Mouse (Mus musculus) liver, embryonic 14.5 days (tissue): ENCODE results near the gene Naa30. TPM values are rescaled to one million over a fixed set of nuclear protein-coding genes. Genes with fewer than 3 reads are reported as not detected.

Experiments used
- ATAC-seq: fragments of 200-750 bp; cut with Nextera tagmentation; 2 replicates; pipeline ENCODE4 v1.8.0; 2017; ENCODE audit warnings: moderate number of reproducible peaks, mild to moderate bottlenecking, moderate library complexity; ENCODE audit not compliant: insufficient read depth
- DNase-seq, 3 experiments: peaks; one replicate each; pipeline ENCODE4 v3.0.0-alpha.2; 2012 to 2013; ENCODE audit warnings: low read depth in 3 of 3, low spot score in 3 of 3
- H3K27ac ChIP-seq: fragments of 300-500 bp; sonication (generic); 2 replicates; pipeline ENCODE4 v1.5.1; 2014; ENCODE audit warnings: moderate library complexity, mild to moderate bottlenecking, control low read depth, inconsistent platforms
- H3K27me3 ChIP-seq: fragments of 300-500 bp; sonication (generic); 2 replicates; pipeline ENCODE4 v1.6.1; 2014; ENCODE audit warnings: mild to moderate bottlenecking, low read length, moderate library complexity; ENCODE audit not compliant: control insufficient read depth, insufficient read depth
- H3K36me3 ChIP-seq: fragments of 300-500 bp; sonication (generic); replicated peaks from 2 replicates; pipeline ENCODE4 v1.6.1; 2014; ENCODE audit warnings: low read depth; ENCODE audit not compliant: control insufficient read depth, insufficient read depth
- H3K4me1 ChIP-seq, 2 experiments: fragments of 200-500 bp in 1 of 2; fragments of 300-500 bp in 1 of 2; sonication (generic) in 1 of 2; replicated peaks; 2 replicates each; pipeline ENCODE4 v1.6.1; 2012 to 2014; ENCODE audit warnings: antibody characterized with exemption in 1 of 2, inconsistent platforms in 1 of 2, low read length in 1 of 2; ENCODE audit not compliant: control insufficient read depth in 2 of 2, insufficient read depth in 2 of 2
- H3K4me2 ChIP-seq: fragments of 300-500 bp; sonication (generic); 2 replicates; pipeline ENCODE4 v1.6.1; 2014; ENCODE audit warnings: low read depth, mild to moderate bottlenecking, control low read depth, moderate library complexity
- H3K4me3 ChIP-seq, 2 experiments: fragments of 200-500 bp in 1 of 2; fragments of 300-500 bp in 1 of 2; sonication (generic) in 1 of 2; 2 replicates each; pipeline ENCODE4 v1.5.1; 2012 to 2014; ENCODE audit warnings: low read depth in 2 of 2, low read length in 2 of 2, mild to moderate bottlenecking in 2 of 2, control low read depth in 1 of 2, inconsistent platforms in 1 of 2, moderate library complexity in 1 of 2; ENCODE audit not compliant: insufficient read depth in 1 of 2
- H3K9ac ChIP-seq: fragments of 300-500 bp; sonication (generic); replicated peaks from 2 replicates; pipeline ENCODE4 v1.6.1; 2014; ENCODE audit warnings: mild to moderate bottlenecking, control low read depth, moderate library complexity
- H3K9me3 ChIP-seq: fragments of 300-500 bp; sonication (generic); 2 replicates; pipeline ENCODE4 v1.6.1; 2016; ENCODE audit warnings: low read length, mixed read lengths; ENCODE audit not compliant: control insufficient read depth
- CTCF ChIP-seq: IDR thresholded peaks from 2 replicates; pipeline ENCODE4 v1.5.1; 2016; ENCODE audit warnings: antibody characterized with exemption, low read depth, control low read depth
- EP300 ChIP-seq: IDR thresholded peaks from 2 replicates; pipeline ENCODE4 v1.6.1; 2016; ENCODE audit warnings: antibody characterized with exemption, low read depth
- WGBS: fragments of 180-500 bp; shearing (Covaris S2); extraction: QIAGEN DNeasy Blood & Tissue Kit; methylation state at CpG from one replicate; pipeline ENCODE4 v1.1.7; 2014; ENCODE audit not compliant: insufficient replicate concordance; 5-methylcytosine and 5-hydroxymethylcytosine counted together
- polyA plus RNA-seq, 2 experiments: library from polyadenylated mRNA; depleted of rRNA in 1 of 2; stranded (reverse) in 1 of 2; unstranded in 1 of 2; fragments of >200 nt; fragmentation: Nextera tagmentation in 1 of 2; extraction: Ambion mirVana in 1 of 2; gene quantifications; 2 replicates each; pipeline versions ENCODE4 v1.2.1 to v1.2.3; 2012 to 2014

The Naa30 gene
- polyA plus RNA-seq, 2 experiments, result 4.8 to 5.7 TPM

DNA sequence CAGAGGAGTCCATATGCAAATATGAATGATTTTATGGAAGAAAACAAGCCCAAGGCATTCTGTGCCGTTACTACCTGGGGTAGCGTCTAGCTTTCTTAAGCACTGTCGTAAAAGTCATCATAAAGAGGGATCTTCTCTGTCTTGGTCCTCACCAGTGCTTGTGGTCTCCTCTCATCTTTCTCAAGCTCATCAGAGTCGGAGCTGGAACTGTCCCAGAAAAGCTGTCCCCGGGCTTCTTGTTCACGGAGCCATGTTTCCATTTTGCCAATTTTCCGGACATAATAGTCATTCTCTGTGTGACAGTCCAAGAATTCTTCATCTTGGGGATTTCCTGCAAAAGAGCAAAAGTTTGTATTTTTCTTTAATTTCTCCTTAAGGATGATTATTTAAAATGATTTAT is 54.4 kb downstream of the Naa30 start:
- H3K36me3 ChIP-seq, result no peaks in the 10 kb centered on the region
- ATAC-seq (no peak), DNase-seq (no peak)
- H3K27ac ChIP-seq, result no peak overlapping the region
- WGBS, result 68% methylated on average over 7 of the region's 7 CpGs
- no peak overlapping the region for H3K4me3 ChIP-seq
- no peak overlapping the region for H3K9ac ChIP-seq
- TF ChIP-seq CTCF (no peak), EP300 (no peak)
- no peak overlapping the region for H3K4me2 ChIP-seq
- no peaks in the 10 kb centered on the region for H3K9me3 ChIP-seq
- no peaks in the 10 kb centered on the region for H3K4me1 ChIP-seq
- no peaks in the 10 kb centered on the region for H3K27me3 ChIP-seq

DNA sequence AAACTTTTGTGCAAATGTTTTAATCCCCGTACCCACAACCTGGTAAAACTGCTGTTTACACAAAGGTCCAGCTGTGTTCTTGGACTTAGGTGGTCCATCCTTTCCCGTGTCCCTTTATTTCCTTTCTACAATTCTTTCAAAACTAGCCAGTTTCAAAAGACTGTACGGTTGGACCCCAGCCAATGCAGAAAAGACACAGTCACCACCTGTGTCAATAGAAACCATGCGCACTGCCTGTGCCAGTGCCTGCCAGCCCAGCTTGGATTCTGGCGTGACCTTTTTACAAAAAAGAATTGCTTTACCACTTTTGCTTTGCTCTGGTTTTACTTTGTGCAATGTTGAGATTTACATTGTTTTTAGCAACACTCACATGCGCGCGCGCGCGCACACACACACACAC is 55.0 kb downstream of the Naa30 start:
- 79% methylated on average over 11 of the region's 11 CpGs for WGBS
- Histone ChIP-seq H3K9me3 (no peaks in the 10 kb centered on the region), H3K36me3 (no peaks in the 10 kb centered on the region), H3K4me1 (no peaks in the 10 kb centered on the region), H3K27me3 (no peaks in the 10 kb centered on the region), H3K27ac (no peak overlapping the region), H3K4me3 (no peak overlapping the region), H3K9ac (no peak overlapping the region), H3K4me2 (no peak overlapping the region)
- ATAC-seq (no peak), DNase-seq (no peak)
- TF ChIP-seq EP300, result no peak
- TF ChIP-seq CTCF, result no peak

- Histone ChIP-seq H3K9ac (no peak overlapping the region), H3K36me3 (no peaks in the 10 kb centered on the region), H3K27me3 (no peaks in the 10 kb centered on the region), H3K4me1 (no peaks in the 10 kb centered on the region), H3K4me3 (no peak overlapping the region), H3K9me3 (no peaks in the 10 kb centered on the region), H3K4me2 (no peak overlapping the region), H3K27ac (no peak overlapping the region)
- TF ChIP-seq EP300, result no peak
- 58% methylated on average over 3 of the region's 3 CpGs for WGBS
- DNase-seq, result no peak
- ATAC-seq, result no peak
Observed at GRCm38 (mm10) chr14:49231845-49232244, 59.8 kb downstream of the Naa30 start.

GRCm38 (mm10) chr14:49234788-49235515 is 62.9 kb downstream of the Naa30 start:
- Histone ChIP-seq H3K27ac (no peak overlapping the region), H3K27me3 (no peaks in the 10 kb centered on the region), H3K9me3 (no peaks in the 10 kb centered on the region), H3K4me1 (no peaks in the 10 kb centered on the region), H3K4me3 (no peak overlapping the region), H3K4me2 (no peak overlapping the region), H3K36me3 (no peaks in the 10 kb centered on the region), H3K9ac (no peak overlapping the region)
- peak; percentile 9 to 20 (median 15) for DNase-seq
- 38% methylated on average over 9 of the region's 9 CpGs for WGBS
- TF ChIP-seq EP300 (no peak), CTCF (peak; percentile 71)
- ATAC-seq, result no peak

DNA sequence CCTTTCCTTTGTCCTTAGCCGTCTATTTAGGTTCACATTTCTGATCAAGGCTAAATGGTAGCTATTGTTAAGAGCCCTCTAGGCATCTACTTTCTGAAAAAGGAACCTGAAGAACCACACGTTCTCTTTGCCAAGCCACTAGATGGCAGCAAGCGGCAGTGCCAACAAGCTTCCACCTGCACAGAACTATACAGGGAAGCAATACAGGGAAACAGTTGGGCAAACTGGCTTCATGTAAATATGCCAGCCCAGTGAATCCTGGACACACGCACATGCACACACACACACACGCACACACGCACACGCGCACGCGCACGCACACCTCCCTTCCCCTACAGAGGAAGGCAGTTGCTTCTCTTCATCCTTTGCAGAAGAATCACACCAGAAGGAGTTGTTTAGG is 66.2 kb downstream of the Naa30 start:
- H3K9me3 ChIP-seq, result no peaks in the 10 kb centered on the region
- H3K4me2 ChIP-seq, result no peak overlapping the region
- no peak for DNase-seq
- no peaks in the 10 kb centered on the region for H3K27me3 ChIP-seq
- H3K27ac ChIP-seq, result no peak overlapping the region
- no peak overlapping the region for H3K4me3 ChIP-seq
- WGBS, result 35% methylated on average over 11 of the region's 11 CpGs
- no peak overlapping the region for H3K9ac ChIP-seq
- H3K4me1 ChIP-seq, result no peaks in the 10 kb centered on the region
- TF ChIP-seq EP300 (no peak), CTCF (peak; percentile 66)
- H3K36me3 ChIP-seq, result no peaks in the 10 kb centered on the region
- no peak for ATAC-seq

Other genes with a start within 250 kb of the Naa30 start
- 4.8 and 7.3 TPM in 2 replicates for gene Ap5m1, start 106.1 kb upstream of the Naa30 start, polyA plus RNA-seq (2012; rRNA removed)
- 10.9 and 12.1 TPM in 2 replicates for gene Ap5m1, start 106.1 kb upstream of the Naa30 start, polyA plus RNA-seq (2014; fragmentation: Nextera tagmentation; extraction: Ambion mirVana)
- gene Exoc5, start 105.6 kb upstream of the Naa30 start, polyA plus RNA-seq (2012; rRNA removed), result 6.2 and 9.2 TPM in 2 replicates
- gene Exoc5, start 105.6 kb upstream of the Naa30 start, polyA plus RNA-seq (2014; fragmentation: Nextera tagmentation; extraction: Ambion mirVana), result 23.0 and 24.3 TPM in 2 replicates
- gene ccdc198, start 73.2 kb downstream of the Naa30 start, polyA plus RNA-seq (2012; rRNA removed), result 0.02 and 0.22 TPM in 2 replicates
- gene ccdc198, start 73.2 kb downstream of the Naa30 start, polyA plus RNA-seq (2014; fragmentation: Nextera tagmentation; extraction: Ambion mirVana), result 0.32 and 0.52 TPM in 2 replicates